10 mouse cellular contexts compared by ENCODE assay signal in genomic region chr13:49316386-49317162, GRCm38 (mm10). TPM values are rescaled to one million over a fixed set of nuclear protein-coding genes. Genes with fewer than 3 reads are reported as not detected.
DNase-seq lines count a peak whose midpoint lies in the region; ATAC-seq and TF ChIP-seq lines count a peak whose summit lies in the region.
"Had no signal": no experiment of that assay in that cellular context is flagged by ENCODE, and none has a peak within 500 bp of the region (broad histone marks: within the 10 kb centered on the region; RNA-seq: fewer than 3 reads in every experiment).

No protein-coding gene starts in this region.

- peaks cover 64% of the 10 kb centered on the region for H3K4me1 ChIP-seq in hindbrain, embryonic 10.5 days (replicated peaks)
- peaks cover 34% of the 10 kb centered on the region for H3K4me1 ChIP-seq in hindbrain, embryonic 12.5 days
- peaks cover 24% of the 10 kb centered on the region for H3K4me1 ChIP-seq in embryonic facial prominence, embryonic 12.5 days
- H3K4me1 ChIP-seq in hindbrain, postnatal 0 days (ENCODE audit: insufficient read depth, low read length), result peaks cover 14% of the 10 kb centered on the region

- no peak overlapping the region for H3K4me3 ChIP-seq in hindbrain, embryonic 10.5 days
- no peak overlapping the region for H3K4me3 ChIP-seq in hindbrain, embryonic 12.5 days
- H3K4me3 ChIP-seq in embryonic facial prominence, embryonic 12.5 days, result no peak overlapping the region
- no peak overlapping the region for H3K4me3 ChIP-seq in hindbrain, postnatal 0 days (ENCODE audit: low read length)
- H3K4me3 ChIP-seq: limb, embryonic 15.5 days had no signal

- H3K9me3 ChIP-seq in hindbrain, embryonic 10.5 days, result no peaks in the 10 kb centered on the region
- H3K9me3 ChIP-seq in hindbrain, embryonic 12.5 days (replicated peaks), result no peaks in the 10 kb centered on the region
- no peaks in the 10 kb centered on the region for H3K9me3 ChIP-seq in embryonic facial prominence, embryonic 12.5 days
- no peaks in the 10 kb centered on the region for H3K9me3 ChIP-seq in hindbrain, postnatal 0 days (ENCODE audit: low read length)
- H3K9me3 ChIP-seq: limb, embryonic 15.5 days had no signal

- H3K36me3 ChIP-seq in hindbrain, embryonic 10.5 days, result no peaks in the 10 kb centered on the region
- no peaks in the 10 kb centered on the region for H3K36me3 ChIP-seq in hindbrain, embryonic 12.5 days
- no peaks in the 10 kb centered on the region for H3K36me3 ChIP-seq in embryonic facial prominence, embryonic 12.5 days
- H3K36me3 ChIP-seq in hindbrain, postnatal 0 days (ENCODE audit: insufficient read depth, low read length), result no peaks in the 10 kb centered on the region
- H3K36me3 ChIP-seq: limb, embryonic 15.5 days had no signal

- TF ChIP-seq CTCF in hindbrain, postnatal 0 days (IDR thresholded peaks at IDR 0.05; ENCODE audit: low read depth), result no peak

- DNase-seq in hindbrain, embryonic 10.5 days (ENCODE audit: low spot score), result no peak
- DNase-seq in 3T3-L1 (ENCODE audit: low read depth, low spot score), result peak; percentile 70
- DNase-seq in hindbrain, postnatal 0 days (ENCODE audit: low spot score), result no peak
- no peak for DNase-seq in thymus, postnatal 14 days
- DNase-seq in kidney, postnatal 25 days, result no peak
- DNase-seq in kidney, adult 9 months, result no peak
- DNase-seq: kidney, postnatal 36 days had no signal

- peak overlapping the region; percentile 31 for H3K27ac ChIP-seq in hindbrain, embryonic 10.5 days
- no peak overlapping the region; the same call in 1 of the 2 replicates for H3K27ac ChIP-seq in hindbrain, embryonic 12.5 days
- peak overlapping the region; percentile 5; the same call in 1 of the 2 replicates for H3K27ac ChIP-seq in embryonic facial prominence, embryonic 12.5 days
- peak overlapping the region; percentile 26; the same call in 1 of the 2 replicates for H3K27ac ChIP-seq in hindbrain, postnatal 0 days
- H3K27ac ChIP-seq: limb, embryonic 15.5 days had no signal

- no peak overlapping the region for H3K4me2 ChIP-seq in hindbrain, embryonic 12.5 days (replicated peaks)
- H3K4me2 ChIP-seq in embryonic facial prominence, embryonic 12.5 days (replicated peaks), result no peak overlapping the region
- H3K4me2 ChIP-seq in hindbrain, postnatal 0 days (ENCODE audit: low read depth, low read length), result 0 out of 2 replicates have a peak overlapping the region, but pooled peaks have one; percentile 1
- H3K4me2 ChIP-seq: limb, embryonic 15.5 days had no signal

- peaks cover 37% of the 10 kb centered on the region for H3K27me3 ChIP-seq in hindbrain, embryonic 10.5 days (ENCODE audit: insufficient read depth, poor library complexity, severe bottlenecking)
- H3K27me3 ChIP-seq in hindbrain, embryonic 12.5 days, result peaks cover 29% of the 10 kb centered on the region
- no peaks in the 10 kb centered on the region for H3K27me3 ChIP-seq in embryonic facial prominence, embryonic 12.5 days
- H3K27me3 ChIP-seq in hindbrain, postnatal 0 days (ENCODE audit: insufficient read depth, low read length), result no peaks in the 10 kb centered on the region
- H3K27me3 ChIP-seq: limb, embryonic 15.5 days had no signal

- 52% methylated on average over 9 of the region's 9 CpGs for WGBS in hindbrain, embryonic 10.5 days
- 36% methylated on average over 9 of the region's 9 CpGs for WGBS in hindbrain, embryonic 12.5 days
- 44% methylated on average over 9 of the region's 9 CpGs for WGBS in embryonic facial prominence, embryonic 12.5 days
- WGBS in hindbrain, postnatal 0 days, result 27% methylated on average over 9 of the region's 9 CpGs

- no peak for ATAC-seq in hindbrain, embryonic 12.5 days (ENCODE audit: low FRiP score)
- ATAC-seq in embryonic facial prominence, embryonic 12.5 days (ENCODE audit: insufficient number of reproducible peaks, insufficient read depth, low FRiP score, low TSS enrichment), result no peak
- ATAC-seq in hindbrain, postnatal 0 days, result no peak

- no peak overlapping the region for H3K9ac ChIP-seq in hindbrain, embryonic 12.5 days
- no peak overlapping the region for H3K9ac ChIP-seq in embryonic facial prominence, embryonic 12.5 days
- H3K9ac ChIP-seq in hindbrain, postnatal 0 days (replicated peaks; ENCODE audit: low read length), result no peak overlapping the region
- H3K9ac ChIP-seq: limb, embryonic 15.5 days had no signal

RNA-seq across cellular contexts. Expression of gene Fgd3, which starts 3.5 kb away (rescaled TPM):
- 0.98 TPM in 2 replicates for polyA plus RNA-seq in hindbrain, embryonic 10.5 days (2016; fragmentation: Nextera tagmentation; extraction: Ambion mirVana)
- 1.1 and 1.2 TPM in 2 replicates for polyA plus RNA-seq in hindbrain, embryonic 12.5 days (2016; fragmentation: Nextera tagmentation; extraction: Ambion mirVana)
- 1.2 and 1.5 TPM in 2 replicates for polyA plus RNA-seq in embryonic facial prominence, embryonic 12.5 days (2016; fragmentation: Nextera tagmentation; extraction: Ambion mirVana)
- 6.3 and 8.4 TPM in 2 replicates for total RNA-seq in hindbrain, postnatal 0 days (2014; rRNA removed)
- 1.6 TPM in 2 replicates for polyA plus RNA-seq in hindbrain, postnatal 0 days (2015; fragmentation: Nextera tagmentation; extraction: Ambion mirVana)

RNA-seq across cellular contexts. Expression of gene Bicd2, which starts 24.8 kb away (rescaled TPM):
- 31.8 and 32.0 TPM in 2 replicates for polyA plus RNA-seq in hindbrain, embryonic 10.5 days (2016; fragmentation: Nextera tagmentation; extraction: Ambion mirVana)
- 40.7 and 44.2 TPM in 2 replicates for polyA plus RNA-seq in hindbrain, embryonic 12.5 days (2016; fragmentation: Nextera tagmentation; extraction: Ambion mirVana)
- polyA plus RNA-seq in embryonic facial prominence, embryonic 12.5 days (2016; fragmentation: Nextera tagmentation; extraction: Ambion mirVana), result 42.0 and 42.3 TPM in 2 replicates
- 48.2 and 51.2 TPM in 2 replicates for total RNA-seq in hindbrain, postnatal 0 days (2014; rRNA removed)
- 23.3 and 25.1 TPM in 2 replicates for polyA plus RNA-seq in hindbrain, postnatal 0 days (2015; fragmentation: Nextera tagmentation; extraction: Ambion mirVana)
